Mouse (Mus musculus) forebrain, postnatal 0 days (tissue): ENCODE results near the gene Nrros. TPM values are rescaled to one million over a fixed set of nuclear protein-coding genes. Genes with fewer than 3 reads are reported as not detected.

ENCODE experiments used
- ATAC-seq: fragments of 200-750 bp; cut with Nextera tagmentation; 2 replicates; pipeline ENCODE4 v1.8.0; 2017; ENCODE audit warnings: mild to moderate bottlenecking, moderate library complexity
- DNase-seq: peaks from one replicate; pipeline ENCODE4 v3.0.0-alpha.2; 2015
- H3K27ac ChIP-seq: fragments of 300-500 bp; sonication (generic); 2 replicates; pipeline ENCODE4 v1.5.1; 2014; ENCODE audit warnings: low read depth, mild to moderate bottlenecking, antibody characterized with exemption, low read length, moderate library complexity, mixed read lengths
- H3K27me3 ChIP-seq: fragments of 300-500 bp; sonication (generic); 2 replicates; pipeline ENCODE4 v1.6.1; 2014; ENCODE audit warnings: mild to moderate bottlenecking, low read length, mixed read lengths; ENCODE audit not compliant: insufficient read depth
- H3K36me3 ChIP-seq: fragments of 300-500 bp; sonication (generic); 2 replicates; pipeline ENCODE4 v1.6.1; 2014; ENCODE audit warnings: mild to moderate bottlenecking, moderate library complexity; ENCODE audit not compliant: insufficient read depth
- H3K4me1 ChIP-seq: fragments of 300-500 bp; sonication (generic); 2 replicates; pipeline ENCODE4 v1.6.1; 2014; ENCODE audit warnings: antibody characterized with exemption; ENCODE audit not compliant: insufficient read depth
- H3K4me2 ChIP-seq: fragments of 300-500 bp; sonication (generic); 2 replicates; pipeline ENCODE4 v1.6.1; 2014; ENCODE audit warnings: low read depth, mild to moderate bottlenecking, moderate library complexity
- H3K4me3 ChIP-seq: fragments of 300-500 bp; sonication (generic); 2 replicates; pipeline ENCODE4 v1.5.1; 2014; ENCODE audit warnings: low read depth, low read length, mixed read lengths
- H3K9ac ChIP-seq: fragments of 300-500 bp; sonication (generic); 2 replicates; pipeline ENCODE4 v1.6.1; 2014; ENCODE audit warnings: mild to moderate bottlenecking
- H3K9me3 ChIP-seq: fragments of 300-500 bp; sonication (generic); 2 replicates; pipeline ENCODE4 v1.6.1; 2016; ENCODE audit warnings: low read length
- CTCF ChIP-seq: sonication (generic); IDR thresholded peaks from 2 replicates; pipeline ENCODE4 v1.5.1; 2016; ENCODE audit warnings: antibody characterized with exemption, control low read depth, low read depth
- WGBS: fragments of 180-500 bp; shearing (Covaris S2); extraction: QIAGEN DNeasy Blood & Tissue Kit; methylation state at CpG from one replicate; pipeline ENCODE4 v1.1.7; 2014; 5-methylcytosine and 5-hydroxymethylcytosine counted together
- polyA plus RNA-seq: library from polyadenylated mRNA; unstranded; fragments of >200 nt; fragmentation: Nextera tagmentation; extraction: Ambion mirVana; gene quantifications from 2 replicates; pipeline ENCODE4 v1.2.1, GENCODE M21; 2015
- total RNA-seq: library from RNA; depleted of rRNA; stranded (reverse); fragments of >200 nt; gene quantifications from 2 replicates; pipeline ENCODE4 v1.2.3, GENCODE M21; 2014

Gene Nrros
- total and polyA plus RNA-seq, 2 experiments from 2014 or later, result 6.4 to 12.5 TPM

DNA sequence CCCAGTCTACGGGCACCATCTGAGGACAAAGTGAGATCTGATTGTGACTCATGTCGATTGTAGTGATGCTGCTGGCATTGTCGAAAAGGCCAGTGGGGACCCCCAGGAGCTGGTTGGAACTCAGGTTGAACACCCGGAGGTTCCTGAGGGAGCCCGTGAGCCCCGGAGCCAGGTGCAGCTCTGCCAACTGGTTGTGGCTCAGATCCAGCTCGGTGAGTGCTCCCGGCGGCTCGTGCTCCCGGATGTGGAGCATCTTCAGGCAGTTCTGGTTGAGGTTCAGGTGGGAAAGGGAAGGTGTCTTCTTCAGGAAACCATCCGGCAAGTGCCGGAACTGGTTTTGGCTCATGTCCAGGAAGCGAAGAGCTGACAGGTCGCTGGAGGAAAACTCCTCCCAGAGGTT, 21.6 kb downstream of the Nrros start:
- WGBS, result 93% methylated on average over 15 of the region's 15 CpGs
- ATAC-seq, result no peak

DNA sequence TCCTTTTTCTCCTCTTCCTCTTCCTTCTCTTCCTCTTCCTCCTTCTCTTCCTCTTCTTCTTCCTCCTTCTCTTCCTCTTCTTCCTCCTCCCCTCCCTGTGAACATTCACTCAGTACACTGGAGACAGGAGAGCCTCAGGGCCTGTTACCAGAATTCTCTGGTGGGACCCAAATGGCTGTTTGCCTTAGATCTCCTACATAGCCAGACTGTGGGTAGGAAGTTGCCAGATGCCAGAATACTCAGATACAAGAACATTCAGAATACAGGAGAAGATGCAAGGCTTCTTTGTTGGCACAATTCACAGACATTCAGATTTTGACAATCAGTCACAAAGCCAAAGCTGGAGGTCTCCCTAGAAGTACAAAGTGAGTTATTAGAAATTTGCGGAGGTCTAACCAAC, 26.4 kb downstream of the Nrros start:
- ATAC-seq (no peak), DNase-seq (no peak)
- Histone ChIP-seq H3K4me1 (no peaks in the 10 kb centered on the region), H3K27me3 (no peaks in the 10 kb centered on the region), H3K9me3 (no peaks in the 10 kb centered on the region), H3K9ac (no peak overlapping the region), H3K36me3 (0 out of 2 replicates have a peak, but pooled peaks cover 10% of the 10 kb centered on the region), H3K27ac (no peak overlapping the region), H3K4me3 (no peak overlapping the region), H3K4me2 (no peak overlapping the region)
- no peak for TF ChIP-seq CTCF
- 97% methylated on average over 1 of the region's 1 CpGs for WGBS

More for the DNA sequence above, 21.6 kb downstream of the Nrros start:
- no peak for TF ChIP-seq CTCF
- H3K27me3 ChIP-seq, result no peaks in the 10 kb centered on the region
- no peak overlapping the region for H3K27ac ChIP-seq
- H3K4me2 ChIP-seq, result no peak overlapping the region
- no peaks in the 10 kb centered on the region for H3K9me3 ChIP-seq
- DNase-seq, result no peak
- no peak overlapping the region for H3K4me3 ChIP-seq
- H3K9ac ChIP-seq, result no peak overlapping the region
- no peaks in the 10 kb centered on the region for H3K4me1 ChIP-seq
- H3K36me3 ChIP-seq, result 0 out of 2 replicates have a peak, but pooled peaks cover 10% of the 10 kb centered on the region

- no peak overlapping the region for H3K9ac ChIP-seq
- H3K9me3 ChIP-seq, result no peaks in the 10 kb centered on the region
- no peak overlapping the region for H3K27ac ChIP-seq
- no peak overlapping the region for H3K4me2 ChIP-seq
- DNase-seq, result no peak
- H3K27me3 ChIP-seq, result no peaks in the 10 kb centered on the region
- H3K36me3 ChIP-seq, result no peaks in the 10 kb centered on the region
- H3K4me1 ChIP-seq, result no peaks in the 10 kb centered on the region
- no peak for ATAC-seq
- no peak for TF ChIP-seq CTCF
- H3K4me3 ChIP-seq, result no peak overlapping the region
- WGBS, result 84% methylated on average over 7 of the region's 7 CpGs
Observed at GRCm38 (mm10) chr16:32135842-32136357, 29.5 kb downstream of the Nrros start.

- 90% methylated on average over 3 of the region's 3 CpGs for WGBS
- H3K27me3 ChIP-seq, result no peaks in the 10 kb centered on the region
- DNase-seq (no peak), ATAC-seq (no peak)
- no peak for TF ChIP-seq CTCF
- no peak overlapping the region for H3K9ac ChIP-seq
- no peak overlapping the region for H3K4me3 ChIP-seq
- no peak overlapping the region for H3K27ac ChIP-seq
- no peaks in the 10 kb centered on the region for H3K4me1 ChIP-seq
- no peaks in the 10 kb centered on the region for H3K36me3 ChIP-seq
- H3K9me3 ChIP-seq, result no peaks in the 10 kb centered on the region
- no peak overlapping the region for H3K4me2 ChIP-seq
Observed at GRCm38 (mm10) chr16:32133148-32133547, 32.2 kb downstream of the Nrros start.

DNA sequence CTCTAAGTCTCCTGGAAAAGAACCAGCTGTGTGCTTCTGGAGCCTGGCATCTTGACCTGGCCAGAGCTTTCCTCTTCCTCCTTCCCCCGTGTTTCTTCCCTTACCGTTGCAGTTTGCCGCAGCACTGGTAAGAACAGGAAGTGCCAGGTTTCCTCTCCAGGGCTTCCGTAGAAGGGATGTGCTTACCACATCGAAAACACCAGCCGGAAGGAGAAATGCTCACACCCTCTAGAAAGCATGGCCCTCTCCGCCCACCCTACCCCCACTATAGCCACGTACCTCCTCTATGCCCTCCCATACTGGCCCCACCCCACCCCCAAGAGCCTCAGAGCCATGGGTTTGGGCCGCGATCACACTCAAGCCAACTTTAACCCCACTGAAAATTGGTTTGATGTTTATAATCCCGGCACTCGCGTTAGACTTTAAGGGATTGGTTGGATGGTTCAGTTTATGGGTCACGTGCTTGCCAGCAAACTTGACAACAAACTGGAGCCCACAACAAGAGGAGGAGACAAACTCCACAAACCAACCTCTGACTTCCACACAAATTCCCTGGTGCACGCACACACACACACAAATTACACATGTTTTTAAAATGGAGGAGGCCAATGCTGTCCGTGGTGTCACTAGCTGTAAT, 35.1 kb downstream of the Nrros start:
- no peaks in the 10 kb centered on the region for H3K9me3 ChIP-seq
- ATAC-seq (no peak), DNase-seq (no peak)
- H3K4me3 ChIP-seq, result no peak overlapping the region
- no peak overlapping the region for H3K9ac ChIP-seq
- no peaks in the 10 kb centered on the region for H3K4me1 ChIP-seq
- no peaks in the 10 kb centered on the region for H3K36me3 ChIP-seq
- no peak for TF ChIP-seq CTCF
- H3K27ac ChIP-seq, result no peak overlapping the region
- no peak overlapping the region for H3K4me2 ChIP-seq
- WGBS, result 81% methylated on average over 16 of the region's 16 CpGs
- H3K27me3 ChIP-seq, result no peaks in the 10 kb centered on the region

- H3K4me1 ChIP-seq, result no peaks in the 10 kb centered on the region
- H3K36me3 ChIP-seq, result no peaks in the 10 kb centered on the region
- H3K9me3 ChIP-seq, result no peaks in the 10 kb centered on the region
- no peak for DNase-seq
- ATAC-seq, result no peak
- no peak overlapping the region for H3K9ac ChIP-seq
- TF ChIP-seq CTCF, result no peak
- no peak overlapping the region for H3K4me2 ChIP-seq
- H3K27me3 ChIP-seq, result no peaks in the 10 kb centered on the region
- H3K27ac ChIP-seq, result no peak overlapping the region
- 83% methylated on average over 20 of the region's 20 CpGs for WGBS
- no peak overlapping the region for H3K4me3 ChIP-seq
Observed at GRCm38 (mm10) chr16:32129449-32130189, 35.8 kb downstream of the Nrros start.

GRCm38 (mm10) chr16:32127046-32127445, 38.3 kb downstream of the Nrros start:
- Histone ChIP-seq H3K4me3 (no peak overlapping the region), H3K27ac (no peak overlapping the region), H3K36me3 (no peaks in the 10 kb centered on the region), H3K4me2 (no peak overlapping the region), H3K9ac (no peak overlapping the region), H3K4me1 (no peaks in the 10 kb centered on the region), H3K9me3 (no peaks in the 10 kb centered on the region), H3K27me3 (no peaks in the 10 kb centered on the region)
- TF ChIP-seq CTCF, result no peak
- WGBS, result 88% methylated on average over 4 of the region's 4 CpGs
- ATAC-seq (no peak), DNase-seq (no peak)
